Mouse (Mus musculus) heart, embryonic 15.5 days (tissue): ENCODE results near the gene Arhgef40. TPM values are rescaled to one million over a fixed set of nuclear protein-coding genes. Genes with fewer than 3 reads are reported as not detected.
"Not testable (repeated sequence)": the region's sequence is repeated elsewhere in the genome, so short reads cannot be mapped to it uniquely, and the experiment has no call there.

Experiments used
- ATAC-seq: fragments of 200-750 bp; cut with Nextera tagmentation; replicated peaks from 2 replicates; pipeline ENCODE4 v1.8.0; 2017; ENCODE audit warnings: low read depth, moderate TSS enrichment; ENCODE audit not compliant: insufficient number of reproducible peaks, insufficient read depth, low FRiP score
- H3K27ac ChIP-seq: fragments of 300-500 bp; sonication (generic); 2 replicates; pipeline ENCODE4 v1.5.1; 2015; ENCODE audit warnings: mild to moderate bottlenecking, inconsistent platforms
- H3K27me3 ChIP-seq: fragments of 300-500 bp; sonication (generic); 2 replicates; pipeline ENCODE4 v1.6.1; 2015; ENCODE audit warnings: inconsistent platforms
- H3K36me3 ChIP-seq: fragments of 300-500 bp; sonication (generic); 2 replicates; pipeline ENCODE4 v1.6.1; 2015; ENCODE audit warnings: mild to moderate bottlenecking, inconsistent platforms
- H3K4me1 ChIP-seq: fragments of 300-500 bp; sonication (generic); replicated peaks from 2 replicates; pipeline ENCODE4 v1.6.1; 2015; ENCODE audit warnings: inconsistent platforms
- H3K4me2 ChIP-seq: fragments of 300-500 bp; sonication (generic); 2 replicates; pipeline ENCODE4 v1.6.1; 2015; ENCODE audit warnings: inconsistent platforms, mild to moderate bottlenecking, moderate library complexity
- H3K4me3 ChIP-seq: fragments of 300-500 bp; sonication (generic); 2 replicates; pipeline ENCODE4 v1.5.1; 2015; ENCODE audit warnings: mild to moderate bottlenecking, inconsistent platforms
- H3K9ac ChIP-seq: fragments of 300-500 bp; sonication (generic); 2 replicates; pipeline ENCODE4 v1.6.1; 2015; ENCODE audit warnings: mild to moderate bottlenecking, inconsistent platforms
- H3K9me3 ChIP-seq: fragments of 300-500 bp; sonication (generic); replicated peaks from 2 replicates; pipeline ENCODE4 v1.6.1; 2016; ENCODE audit warnings: inconsistent platforms
- WGBS: fragments of 180-500 bp; shearing (Covaris S2); methylation state at CpG from one replicate; pipeline ENCODE4 v1.1.7; 2015; ENCODE audit warnings: mixed read lengths; 5-methylcytosine and 5-hydroxymethylcytosine counted together
- polyA plus RNA-seq: library from polyadenylated mRNA; unstranded; fragments of >200 nt; fragmentation: Nextera tagmentation; extraction: Ambion mirVana; gene quantifications from 2 replicates; pipeline ENCODE4 v1.2.1, GENCODE M21; 2015

Arhgef40 gene
- polyA plus RNA-seq, 1 experiment from 2014 or later = 51.8 TPM

DNA sequence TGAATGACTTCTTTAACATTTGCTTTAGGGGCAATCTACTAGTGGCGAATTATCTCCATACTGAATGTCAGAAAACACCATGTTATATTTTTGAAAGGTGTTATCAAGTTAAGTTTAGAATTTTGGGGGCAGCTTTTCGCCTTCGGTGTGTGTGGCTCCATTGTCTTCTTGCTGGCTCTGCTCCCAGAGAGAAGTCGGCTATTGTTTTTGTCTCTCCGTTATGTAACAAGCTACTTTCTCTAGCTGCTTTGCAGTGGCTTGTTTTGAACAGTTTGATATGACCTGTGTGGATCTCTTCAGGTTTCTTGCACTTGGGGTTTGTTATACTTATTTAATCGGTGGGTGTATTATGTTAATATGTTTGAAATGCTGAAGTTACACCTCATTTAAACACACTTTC, 58.9 kb downstream of the Arhgef40 start:
- H3K4me3 ChIP-seq = no peak overlapping the region
- ATAC-seq = no peak
- H3K9ac ChIP-seq = no peak overlapping the region
- H3K9me3 ChIP-seq = no peaks in the 10 kb centered on the region
- no peaks in the 10 kb centered on the region for H3K27me3 ChIP-seq
- 50% methylated on average over 6 of the region's 6 CpGs for WGBS
- H3K36me3 ChIP-seq = no peaks in the 10 kb centered on the region
- no peak overlapping the region for H3K27ac ChIP-seq
- peaks cover 2% of the 10 kb centered on the region; the same call in 1 of the 2 replicates for H3K4me1 ChIP-seq
- no peak overlapping the region for H3K4me2 ChIP-seq

DNA sequence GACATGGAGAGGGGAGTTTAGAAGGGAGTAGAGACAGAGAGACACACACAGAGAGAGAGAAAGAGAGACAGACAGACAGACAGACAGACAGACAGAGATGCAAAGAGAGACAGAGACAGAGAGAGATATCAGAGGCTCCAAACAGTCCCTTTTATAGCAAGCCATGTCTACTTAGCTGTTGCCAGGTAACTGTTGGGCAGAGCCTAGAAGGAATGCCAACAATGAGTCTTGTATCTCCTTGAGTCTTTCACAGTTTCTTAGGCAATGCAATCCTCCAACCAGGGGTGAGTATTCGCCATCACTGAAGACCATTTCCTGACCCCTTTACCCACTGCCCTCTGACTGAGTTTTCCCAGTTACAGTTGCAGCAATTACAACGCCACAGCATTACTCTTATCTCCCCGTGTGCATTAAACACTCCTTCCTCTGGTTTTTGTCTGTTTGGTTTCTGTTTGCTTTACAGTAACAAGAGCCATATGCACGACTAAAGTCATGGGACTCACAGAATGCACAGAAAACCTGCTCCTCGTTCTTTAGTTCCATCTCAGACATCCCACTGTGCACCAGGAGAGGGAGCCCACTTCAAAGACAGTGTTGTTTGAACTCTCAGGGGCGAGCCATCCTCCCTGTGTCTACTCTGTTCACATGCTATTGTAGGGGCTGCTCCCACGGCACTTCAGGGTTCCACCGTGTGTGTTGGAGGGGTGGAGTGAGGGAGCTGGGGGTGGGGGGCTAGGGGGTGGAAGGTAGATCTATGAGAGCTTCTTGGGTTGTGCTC, 60.6 kb downstream of the Arhgef40 start:
- H3K4me1 ChIP-seq = peaks cover 2% of the 10 kb centered on the region; the same call in 1 of the 2 replicates
- H3K9me3 ChIP-seq = no peaks in the 10 kb centered on the region
- H3K4me2 ChIP-seq = 0 out of 2 replicates have a peak overlapping the region, but pooled peaks have one; percentile 21
- 7% methylated on average over 8 of the region's 8 CpGs for WGBS
- H3K9ac ChIP-seq = no peak overlapping the region
- no peak for ATAC-seq
- H3K4me3 ChIP-seq = no peak overlapping the region
- no peaks in the 10 kb centered on the region for H3K36me3 ChIP-seq
- H3K27me3 ChIP-seq = no peaks in the 10 kb centered on the region
- no peak overlapping the region for H3K27ac ChIP-seq

DNA sequence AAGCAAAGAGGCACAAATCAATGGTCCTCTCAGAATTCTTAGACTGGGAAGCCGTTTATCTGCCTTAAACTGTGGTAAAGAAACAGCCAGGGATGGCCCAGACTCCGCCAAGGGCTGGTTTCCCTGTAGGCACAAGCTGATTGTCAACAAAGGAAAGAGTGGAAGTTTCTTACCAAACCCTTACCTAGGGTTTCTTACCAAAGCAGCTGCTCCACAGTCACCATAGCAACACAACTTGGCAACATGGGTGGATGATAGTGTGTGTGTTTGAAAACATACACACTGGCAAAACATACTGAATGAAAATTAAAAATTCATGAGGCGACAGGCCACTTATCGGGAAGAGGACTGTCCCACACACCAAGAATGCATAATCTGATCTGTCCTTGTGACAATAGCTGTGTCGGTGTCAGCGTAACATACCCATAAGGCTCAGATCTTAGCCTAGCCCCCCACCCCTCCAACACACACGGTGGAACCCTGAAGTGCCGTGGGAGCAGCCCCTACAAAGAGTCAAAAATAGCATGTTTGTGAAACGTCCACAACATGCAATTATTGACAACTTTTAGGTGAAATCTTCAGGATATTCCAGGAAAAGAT, 61.5 kb downstream of the Arhgef40 start:
- Histone ChIP-seq H3K4me2 (no peak overlapping the region), H3K27ac (no peak overlapping the region), H3K9me3 (no peaks in the 10 kb centered on the region), H3K27me3 (no peaks in the 10 kb centered on the region), H3K4me3 (no peak overlapping the region), H3K9ac (no peak overlapping the region), H3K36me3 (no peaks in the 10 kb centered on the region), H3K4me1 (peaks cover 2% of the 10 kb centered on the region; the same call in 1 of the 2 replicates)
- no peak for ATAC-seq
- 74% methylated on average over 9 of the region's 9 CpGs for WGBS

DNA sequence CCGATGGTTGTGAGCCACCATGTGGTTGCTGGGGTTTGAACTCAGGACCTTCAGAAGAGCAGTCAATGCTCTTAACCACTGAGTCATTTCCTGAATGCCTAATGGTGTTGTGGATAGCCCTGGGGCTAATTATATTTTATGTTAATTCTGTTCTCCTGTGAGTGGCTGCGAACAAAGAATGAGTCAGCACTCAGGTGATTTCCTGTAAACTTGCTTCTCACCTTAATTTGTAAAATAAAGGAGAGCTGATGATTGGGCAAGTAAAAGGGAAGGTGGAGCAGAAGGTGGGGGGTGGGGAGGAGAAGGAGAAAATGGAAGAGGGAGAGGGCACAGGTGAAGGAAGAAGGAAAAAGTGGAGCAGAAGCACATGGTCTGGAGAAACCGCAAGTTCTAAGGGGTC, 68.2 kb downstream of the Arhgef40 start:
- H3K9ac ChIP-seq, H3K27me3 ChIP-seq, H3K36me3 ChIP-seq, H3K4me2 ChIP-seq, H3K4me1 ChIP-seq, ATAC-seq, H3K27ac ChIP-seq, H3K4me3 ChIP-seq, H3K9me3 ChIP-seq: not testable (repeated sequence)
- WGBS = 91% methylated on average over 3 of the region's 3 CpGs

Other genes starting within 250 kb of the Arhgef40 start
- gene Ang4, start 211.1 kb upstream of the Arhgef40 start, polyA plus RNA-seq = not detected in 2 replicates
- gene AY358078, start 184.7 kb upstream of the Arhgef40 start, polyA plus RNA-seq = not detected in 2 replicates
- gene Ear6, start 131.0 kb upstream of the Arhgef40 start, polyA plus RNA-seq = not detected in 2 replicates
- 35.6 and 39.4 TPM in 2 replicates for gene Mettl17, start 99.9 kb upstream of the Arhgef40 start, polyA plus RNA-seq
- 0.29 and 0.34 TPM in 2 replicates for gene Slc39a2, start 91.8 kb upstream of the Arhgef40 start, polyA plus RNA-seq
- 330 and 367 TPM in 2 replicates for gene Ndrg2, start 70.6 kb upstream of the Arhgef40 start, polyA plus RNA-seq
- gene Tppp2, start 66.3 kb upstream of the Arhgef40 start, polyA plus RNA-seq = not detected in 2 replicates
- gene Rnase13, start 61.9 kb upstream of the Arhgef40 start, polyA plus RNA-seq = not detected in 2 replicates
- 0.60 and 0.68 TPM in 2 replicates for gene Tmem253, start 30.9 kb downstream of the Arhgef40 start, polyA plus RNA-seq
- gene Zfp219, start 36.0 kb downstream of the Arhgef40 start, polyA plus RNA-seq = 18.1 and 23.6 TPM in 2 replicates
- gene Olfr221, start 57.7 kb downstream of the Arhgef40 start, polyA plus RNA-seq = not detected in 2 replicates
- 326 and 346 TPM in 2 replicates for gene Hnrnpc, start 119.3 kb downstream of the Arhgef40 start, polyA plus RNA-seq
- 27.8 and 32.6 TPM in 2 replicates for gene Rpgrip1, start 126.0 kb downstream of the Arhgef40 start, polyA plus RNA-seq
- gene Supt16, start 212.7 kb downstream of the Arhgef40 start, polyA plus RNA-seq = 24.6 and 27.3 TPM in 2 replicates